Mouse (Mus musculus) heart, embryonic 10.5 days (tissue): Measurements from ENCODE around the gene Lifr. TPM values are rescaled to one million over a fixed set of nuclear protein-coding genes. Genes with fewer than 3 reads are reported as not detected.

Source experiments
- DNase-seq: peaks from one replicate; pipeline ENCODE4 v3.0.0-alpha.2; 2017; ENCODE audit warnings: low spot score
- H3K27ac ChIP-seq: fragments of 300-500 bp; sonication (generic); 2 replicates; pipeline ENCODE4 v1.5.1; 2016; ENCODE audit warnings: mild to moderate bottlenecking
- H3K27me3 ChIP-seq: fragments of 300-500 bp; sonication (generic); 2 replicates; pipeline ENCODE4 v1.6.1; 2016; ENCODE audit warnings: mild to moderate bottlenecking; ENCODE audit not compliant: poor library complexity, insufficient read depth, severe bottlenecking
- H3K36me3 ChIP-seq: fragments of 300-500 bp; sonication (generic); 2 replicates; pipeline ENCODE4 v1.6.1; 2016; ENCODE audit warnings: mild to moderate bottlenecking, moderate library complexity
- H3K4me1 ChIP-seq: fragments of 300-500 bp; sonication (generic); 2 replicates; pipeline ENCODE4 v1.6.1; 2016; ENCODE audit warnings: mild to moderate bottlenecking
- H3K4me3 ChIP-seq: fragments of 300-500 bp; sonication (generic); 2 replicates; pipeline ENCODE4 v1.5.1; 2016; ENCODE audit warnings: mild to moderate bottlenecking, moderate library complexity
- H3K9me3 ChIP-seq: fragments of 300-500 bp; sonication (generic); 2 replicates; pipeline ENCODE4 v1.6.1; 2016; ENCODE audit warnings: mild to moderate bottlenecking, moderate library complexity
- WGBS: fragments of 180-500 bp; shearing (Covaris S2); methylation state at CpG from one replicate; pipeline ENCODE4 v1.1.7; 2016; 5-methylcytosine and 5-hydroxymethylcytosine counted together
- polyA plus RNA-seq: library from polyadenylated mRNA; unstranded; fragments of >200 nt; fragmentation: Nextera tagmentation; extraction: Ambion mirVana; gene quantifications from 2 replicates; pipeline ENCODE4 v1.2.1, GENCODE M21; 2016

Lifr gene
- polyA plus RNA-seq, 1 experiment from 2014 or later = 20.5 TPM

GRCm38 (mm10) chr15:7240950-7241349 is 150.5 kb downstream of the Lifr start:
- H3K4me1 ChIP-seq = no peaks in the 10 kb centered on the region
- no peaks in the 10 kb centered on the region for H3K9me3 ChIP-seq
- H3K4me3 ChIP-seq = no peak overlapping the region
- H3K27me3 ChIP-seq = no peaks in the 10 kb centered on the region
- no peak overlapping the region for H3K27ac ChIP-seq
- no peaks in the 10 kb centered on the region for H3K36me3 ChIP-seq
- DNase-seq = no peak
- 72% methylated on average over 3 of the region's 3 CpGs for WGBS

- WGBS = 78% methylated on average over 15 of the region's 15 CpGs
- H3K27ac ChIP-seq = no peak overlapping the region
- no peaks in the 10 kb centered on the region for H3K36me3 ChIP-seq
- DNase-seq = no peak
- H3K4me1 ChIP-seq = no peaks in the 10 kb centered on the region
- no peak overlapping the region for H3K4me3 ChIP-seq
- H3K9me3 ChIP-seq = no peaks in the 10 kb centered on the region
- no peaks in the 10 kb centered on the region for H3K27me3 ChIP-seq
These were observed 151.9 kb downstream of the Lifr start for GRCm38 (mm10) chr15:7242161-7242850.

Other genes with a start within 250 kb of the Lifr start
- 0.54 and 0.97 TPM in 2 replicates for gene Osmr, start 215.6 kb upstream of the Lifr start, polyA plus RNA-seq